Mouse (Mus musculus) stomach, postnatal 0 days (tissue): ENCODE results near the gene Otub2. TPM values are rescaled to one million over a fixed set of nuclear protein-coding genes. Genes with fewer than 3 reads are reported as not detected.

Experiments used
- ATAC-seq: fragments of 200-750 bp; cut with Nextera tagmentation; 2 replicates; pipeline ENCODE4 v1.8.0; 2017; ENCODE audit not compliant: low FRiP score, low TSS enrichment
- DNase-seq: peaks from one replicate; pipeline ENCODE4 v3.0.0-alpha.2; 2016; ENCODE audit warnings: low spot score
- H3K27ac ChIP-seq: fragments of 300-500 bp; sonication (generic); replicated peaks from 2 replicates; pipeline ENCODE4 v1.5.1; 2014; ENCODE audit warnings: mild to moderate bottlenecking, control low read depth
- H3K27me3 ChIP-seq: fragments of 300-500 bp; sonication (generic); 2 replicates; pipeline ENCODE4 v1.6.1; 2014; ENCODE audit warnings: low read length; ENCODE audit not compliant: control insufficient read depth, insufficient read depth
- H3K36me3 ChIP-seq: fragments of 300-500 bp; sonication (generic); 2 replicates; pipeline ENCODE4 v1.6.1; 2014; ENCODE audit warnings: low read length, mixed read lengths; ENCODE audit not compliant: control insufficient read depth, insufficient read depth
- H3K4me1 ChIP-seq: fragments of 300-500 bp; sonication (generic); replicated peaks from 2 replicates; pipeline ENCODE4 v1.6.1; 2014; ENCODE audit warnings: antibody characterized with exemption; ENCODE audit not compliant: control insufficient read depth, insufficient read depth
- H3K4me2 ChIP-seq: fragments of 300-500 bp; sonication (generic); replicated peaks from 2 replicates; pipeline ENCODE4 v1.6.1; 2014; ENCODE audit warnings: low read depth, mild to moderate bottlenecking, control low read depth, moderate library complexity
- H3K4me3 ChIP-seq: fragments of 300-500 bp; sonication (generic); 2 replicates; pipeline ENCODE4 v1.5.1; 2014; ENCODE audit warnings: low read depth, low read length, control low read depth
- H3K9ac ChIP-seq: fragments of 300-500 bp; sonication (generic); 2 replicates; pipeline ENCODE4 v1.6.1; 2014; ENCODE audit warnings: mild to moderate bottlenecking, low read length, control low read depth, mixed read lengths
- H3K9me3 ChIP-seq: fragments of 300-500 bp; sonication (generic); 2 replicates; pipeline ENCODE4 v1.6.1; 2016; ENCODE audit warnings: low read length; ENCODE audit not compliant: control insufficient read depth
- CTCF ChIP-seq: IDR thresholded peaks from 2 replicates; pipeline ENCODE4 v1.5.1; 2016; ENCODE audit warnings: antibody characterized with exemption, low read depth, mild to moderate bottlenecking, moderate library complexity
- EP300 ChIP-seq: optimal IDR thresholded peaks from 2 replicates; pipeline ENCODE3; 2016; ENCODE audit warnings: antibody characterized with exemption
- WGBS: fragments of 180-500 bp; shearing (Covaris S2); extraction: QIAGEN DNeasy Blood & Tissue Kit; methylation state at CpG from one replicate; pipeline ENCODE4 v1.1.7; 2014; 5-methylcytosine and 5-hydroxymethylcytosine counted together
- polyA plus RNA-seq: library from polyadenylated mRNA; unstranded; fragments of >200 nt; fragmentation: Nextera tagmentation; extraction: Ambion mirVana; gene quantifications from 2 replicates; pipeline ENCODE4 v1.2.1, GENCODE M21; 2015

Otub2 gene
- 18.8 and 20.1 TPM in 2 replicates for polyA plus RNA-seq

GRCm38 (mm10) chr12:103388505-103389347, at the start of gene Otub2:
Gene Otub2, plus strand, starts transcription at chr12:103388682.
- Histone ChIP-seq H3K27me3 (no peaks in the 10 kb centered on the region), H3K9me3 (no peaks in the 10 kb centered on the region), H3K4me2 (peak within 1 kb of the TSS; percentile 86), H3K4me3 (peak within 1 kb of the TSS; percentile 65), H3K9ac (peak within 1 kb of the TSS; percentile 86), H3K27ac (peak within 1 kb of the TSS; percentile 69), H3K4me1 (no peaks in the 10 kb centered on the region), H3K36me3 (no peaks in the 10 kb centered on the region)
- DNase-seq (peak; percentile 95), ATAC-seq (peak; percentile 98)
- WGBS, result 1% methylated on average over 47 of the region's 58 CpGs
- TF ChIP-seq CTCF (peak; percentile 25; the same call in 1 of the 2 replicates), EP300 (no peak)

GRCm38 (mm10) chr12:103341212-103341611, 47.3 kb upstream of the Otub2 start:
- Histone ChIP-seq H3K4me3 (no peak overlapping the region), H3K36me3 (no peaks in the 10 kb centered on the region), H3K4me2 (no peak overlapping the region), H3K9me3 (no peaks in the 10 kb centered on the region), H3K4me1 (no peaks in the 10 kb centered on the region), H3K27me3 (no peaks in the 10 kb centered on the region), H3K27ac (no peak overlapping the region), H3K9ac (no peak overlapping the region)
- ATAC-seq (0 out of 2 replicates have a peak, but pooled peaks have one; percentile 13), DNase-seq (no peak)
- TF ChIP-seq EP300 (no peak), CTCF (no peak)
- 75% methylated on average over 5 of the region's 5 CpGs for WGBS

GRCm38 (mm10) chr12:103343456-103343855, 45.0 kb upstream of the Otub2 start:
- no peak for DNase-seq

GRCm38 (mm10) chr12:103344934-103345333, 43.5 kb upstream of the Otub2 start:
- ATAC-seq (no peak), DNase-seq (no peak)
- Histone ChIP-seq H3K9me3 (no peaks in the 10 kb centered on the region), H3K4me3 (no peak overlapping the region), H3K27ac (no peak overlapping the region), H3K27me3 (no peaks in the 10 kb centered on the region), H3K36me3 (no peaks in the 10 kb centered on the region), H3K9ac (no peak overlapping the region), H3K4me1 (no peaks in the 10 kb centered on the region), H3K4me2 (no peak overlapping the region)
- 45% methylated on average over 7 of the region's 7 CpGs for WGBS
- TF ChIP-seq CTCF (no peak), EP300 (no peak)

More at GRCm38 (mm10) chr12:103343456-103343855, 45.0 kb upstream of the Otub2 start:
- Histone ChIP-seq H3K4me2 (no peak overlapping the region), H3K9ac (no peak overlapping the region), H3K4me3 (no peak overlapping the region), H3K27ac (no peak overlapping the region), H3K27me3 (no peaks in the 10 kb centered on the region), H3K4me1 (no peaks in the 10 kb centered on the region), H3K36me3 (no peaks in the 10 kb centered on the region), H3K9me3 (no peaks in the 10 kb centered on the region)
- WGBS, result 76% methylated on average over 8 of the region's 8 CpGs
- TF ChIP-seq CTCF, result no peak
- TF ChIP-seq EP300, result no peak
- peak; percentile 11; the same call in 1 of the 2 replicates for ATAC-seq

GRCm38 (mm10) chr12:103346945-103347344, 41.5 kb upstream of the Otub2 start:
- TF ChIP-seq CTCF, result no peak
- no peak for TF ChIP-seq EP300
- Histone ChIP-seq H3K9ac (no peak overlapping the region), H3K27ac (no peak overlapping the region), H3K4me1 (no peaks in the 10 kb centered on the region), H3K4me3 (no peak overlapping the region), H3K9me3 (no peaks in the 10 kb centered on the region), H3K27me3 (no peaks in the 10 kb centered on the region), H3K4me2 (no peak overlapping the region), H3K36me3 (no peaks in the 10 kb centered on the region)
- WGBS, result 79% methylated on average over 8 of the region's 8 CpGs
- no peak for ATAC-seq
- no peak for DNase-seq

- Histone ChIP-seq H3K9me3 (no peaks in the 10 kb centered on the region), H3K36me3 (no peaks in the 10 kb centered on the region), H3K4me2 (no peak overlapping the region), H3K9ac (no peak overlapping the region), H3K27ac (no peak overlapping the region), H3K4me1 (no peaks in the 10 kb centered on the region), H3K27me3 (no peaks in the 10 kb centered on the region), H3K4me3 (no peak overlapping the region)
- DNase-seq (no peak), ATAC-seq (no peak)
- WGBS, result 61% methylated on average over 5 of the region's 5 CpGs
- no peak for TF ChIP-seq CTCF
Measured at GRCm38 (mm10) chr12:103347406-103347805, 41.1 kb upstream of the Otub2 start.
